Mouse (Mus musculus): ENCODE results near the gene Pbx2. TPM values are rescaled to one million over a fixed set of nuclear protein-coding genes. Genes with fewer than 3 reads are reported as not detected.

Gene Pbx2
- polyA plus RNA-seq, 1 experiment = not detected

- TF ChIP-seq POLR2A (IDR thresholded peaks at IDR 0.05; ENCODE audit: insufficient read depth, low read depth, low read length) (no peak), CTCF (IDR thresholded peaks at IDR 0.05; ENCODE audit: insufficient read depth, low read depth, low read length) (no peak)
- no peak overlapping the region for H3K4me3 ChIP-seq (ENCODE audit: insufficient read depth, low read depth, low read length)
- WGBS = 71% methylated on average over 4 of the region's 4 CpGs
- H3K27ac ChIP-seq (ENCODE audit: insufficient read depth, low read depth, low read length) = no peak overlapping the region
- peaks cover 4% of the 10 kb centered on the region; the same call in 1 of the 2 replicates for H3K4me1 ChIP-seq (ENCODE audit: control insufficient read depth, insufficient read depth, low read length)
These were observed 21.1 kb upstream of the Pbx2 start for GRCm38 (mm10) chr17:34569919-34570318.

GRCm38 (mm10) chr17:34571875-34572274, 19.2 kb upstream of the Pbx2 start:
- Histone ChIP-seq H3K4me3 (ENCODE audit: insufficient read depth, low read depth, low read length) (no peak overlapping the region), H3K27ac (ENCODE audit: insufficient read depth, low read depth, low read length) (no peak overlapping the region), H3K4me1 (ENCODE audit: control insufficient read depth, insufficient read depth, low read length) (peaks cover 4% of the 10 kb centered on the region; the same call in 1 of the 2 replicates)
- 17% methylated on average over 5 of the region's 5 CpGs for WGBS
- TF ChIP-seq POLR2A (IDR thresholded peaks at IDR 0.05; ENCODE audit: insufficient read depth, low read depth, low read length) (no peak), CTCF (IDR thresholded peaks at IDR 0.05; ENCODE audit: insufficient read depth, low read depth, low read length) (no peak)

- Histone ChIP-seq H3K4me1 (ENCODE audit: control insufficient read depth, insufficient read depth, low read length) (no peaks in the 10 kb centered on the region), H3K4me3 (ENCODE audit: insufficient read depth, low read depth, low read length) (no peak overlapping the region), H3K27ac (ENCODE audit: insufficient read depth, low read depth, low read length) (no peak overlapping the region)
- TF ChIP-seq POLR2A (IDR thresholded peaks at IDR 0.05; ENCODE audit: insufficient read depth, low read depth, low read length) (no peak), CTCF (IDR thresholded peaks at IDR 0.05; ENCODE audit: insufficient read depth, low read depth, low read length) (no peak)
- WGBS = 11% methylated on average over 15 of the region's 15 CpGs
These were observed 18.7 kb upstream of the Pbx2 start for GRCm38 (mm10) chr17:34572361-34572760.

GRCm38 (mm10) chr17:34576577-34576976, 14.5 kb upstream of the Pbx2 start:
- TF ChIP-seq POLR2A (IDR thresholded peaks at IDR 0.05; ENCODE audit: insufficient read depth, low read depth, low read length) = no peak
- 70% methylated on average over 5 of the region's 5 CpGs for WGBS

GRCm38 (mm10) chr17:34578070-34578469, 13.0 kb upstream of the Pbx2 start:
- no peak overlapping the region for H3K27ac ChIP-seq (ENCODE audit: insufficient read depth, low read depth, low read length)
- WGBS = 92% methylated on average over 3 of the region's 3 CpGs

More at GRCm38 (mm10) chr17:34576577-34576976, 14.5 kb upstream of the Pbx2 start:
- no peak overlapping the region for H3K4me3 ChIP-seq (ENCODE audit: insufficient read depth, low read depth, low read length)
- no peak overlapping the region for H3K27ac ChIP-seq (ENCODE audit: insufficient read depth, low read depth, low read length)
- H3K4me1 ChIP-seq (ENCODE audit: control insufficient read depth, insufficient read depth, low read length) = no peaks in the 10 kb centered on the region

GRCm38 (mm10) chr17:34582528-34582927, 8.5 kb upstream of the Pbx2 start:
- no peak overlapping the region for H3K4me3 ChIP-seq (ENCODE audit: insufficient read depth, low read depth, low read length)
- no peak overlapping the region for H3K27ac ChIP-seq (ENCODE audit: insufficient read depth, low read depth, low read length)
- 90% methylated on average over 12 of the region's 12 CpGs for WGBS
- peaks cover 13% of the 10 kb centered on the region for H3K4me1 ChIP-seq (ENCODE audit: control insufficient read depth, insufficient read depth, low read length)
- TF ChIP-seq CTCF (IDR thresholded peaks at IDR 0.05; ENCODE audit: insufficient read depth, low read depth, low read length) = no peak
- no peak for TF ChIP-seq POLR2A (IDR thresholded peaks at IDR 0.05; ENCODE audit: insufficient read depth, low read depth, low read length)

More at GRCm38 (mm10) chr17:34578070-34578469, 13.0 kb upstream of the Pbx2 start:
- no peaks in the 10 kb centered on the region for H3K4me1 ChIP-seq (ENCODE audit: control insufficient read depth, insufficient read depth, low read length)
- H3K4me3 ChIP-seq (ENCODE audit: insufficient read depth, low read depth, low read length) = no peak overlapping the region
- TF ChIP-seq CTCF (IDR thresholded peaks at IDR 0.05; ENCODE audit: insufficient read depth, low read depth, low read length) = no peak

- Histone ChIP-seq H3K27ac (ENCODE audit: insufficient read depth, low read depth, low read length) (no peak overlapping the region), H3K4me3 (ENCODE audit: insufficient read depth, low read depth, low read length) (no peak overlapping the region), H3K4me1 (ENCODE audit: control insufficient read depth, insufficient read depth, low read length) (peaks cover 15% of the 10 kb centered on the region)
- TF ChIP-seq CTCF (IDR thresholded peaks at IDR 0.05; ENCODE audit: insufficient read depth, low read depth, low read length) (no peak), POLR2A (IDR thresholded peaks at IDR 0.05; ENCODE audit: insufficient read depth, low read depth, low read length) (no peak)
- 65% methylated on average over 7 of the region's 7 CpGs for WGBS
These were observed 7.7 kb upstream of the Pbx2 start for GRCm38 (mm10) chr17:34583397-34583796.

GRCm38 (mm10) chr17:34583819-34584218, 7.2 kb upstream of the Pbx2 start:
- peaks cover 15% of the 10 kb centered on the region for H3K4me1 ChIP-seq (ENCODE audit: control insufficient read depth, insufficient read depth, low read length)
- H3K4me3 ChIP-seq (ENCODE audit: insufficient read depth, low read depth, low read length) = no peak overlapping the region
- no peak overlapping the region for H3K27ac ChIP-seq (ENCODE audit: insufficient read depth, low read depth, low read length)
- no peak for TF ChIP-seq POLR2A (IDR thresholded peaks at IDR 0.05; ENCODE audit: insufficient read depth, low read depth, low read length)
- no peak for TF ChIP-seq CTCF (IDR thresholded peaks at IDR 0.05; ENCODE audit: insufficient read depth, low read depth, low read length)
- WGBS = 95% methylated on average over 8 of the region's 8 CpGs

- 73% methylated on average over 8 of the region's 8 CpGs for WGBS
- Histone ChIP-seq H3K27ac (ENCODE audit: insufficient read depth, low read depth, low read length) (no peak overlapping the region), H3K4me1 (ENCODE audit: control insufficient read depth, insufficient read depth, low read length) (peaks cover 16% of the 10 kb centered on the region), H3K4me3 (ENCODE audit: insufficient read depth, low read depth, low read length) (no peak overlapping the region)
- TF ChIP-seq POLR2A (IDR thresholded peaks at IDR 0.05; ENCODE audit: insufficient read depth, low read depth, low read length) (no peak), CTCF (IDR thresholded peaks at IDR 0.05; ENCODE audit: insufficient read depth, low read depth, low read length) (no peak)
These were observed 5.9 kb upstream of the Pbx2 start for GRCm38 (mm10) chr17:34585121-34585520.
